Mouse (Mus musculus) CD4-positive, CD25-positive, alpha-beta regulatory T cell, adult 9 weeks (primary cell): ENCODE results near the gene Gp5. TPM values are rescaled to one million over a fixed set of nuclear protein-coding genes. Genes with fewer than 3 reads are reported as not detected.

Source experiments
- polyA plus RNA-seq: library from polyadenylated mRNA; unstranded; fragments of 100-300 nt; shearing (Covaris generic); gene quantifications from one replicate; pipeline ENCODE4 v1.2.1, GENCODE M21; 2017

Gp5 gene
- not detected for polyA plus RNA-seq

DNA sequence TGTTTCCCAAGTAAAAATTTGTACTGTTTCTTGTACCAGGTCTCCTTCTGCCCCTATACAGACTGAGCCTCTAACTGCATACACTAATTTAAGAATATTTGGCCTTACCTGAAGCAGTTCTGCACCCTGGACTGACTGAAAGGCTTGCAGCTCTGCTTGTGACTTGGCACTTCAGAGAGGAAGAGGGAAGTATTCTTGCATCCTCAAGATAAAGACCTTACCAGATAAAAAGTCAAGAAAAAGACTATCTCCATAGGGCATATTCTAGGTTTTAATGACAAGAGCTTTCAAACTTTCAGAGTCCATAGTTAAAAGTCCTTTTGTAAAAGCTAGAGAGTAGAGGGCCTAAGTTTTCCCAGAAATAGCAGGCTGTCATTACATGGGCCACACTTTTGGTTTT lies at the start of gene Gp5:
Gp5 (minus strand) TSS at position 133 of the 400 bp plus-strand sequence.

GRCm38 (mm10) chr16:30282844-30283495 lies 27.6 kb downstream of the Gp5 start, which contains the start of gene Lrrc15:
TSS of gene Lrrc15 (minus strand) at chr16:30283256.

GRCm38 (mm10) chr16:30267359-30267758 lies 43.2 kb downstream of the Gp5 start, which contains the start of gene Cpn2:
TSS of gene Cpn2 (minus strand) at chr16:30267499.

Other genes with a start within 250 kb of the Gp5 start
- gene Hes1, start 246.4 kb downstream of the Gp5 start, polyA plus RNA-seq = not detected
- gene Cpn2, start 43.3 kb downstream of the Gp5 start, polyA plus RNA-seq = not detected
- not detected for gene Lrrc15, start 27.5 kb downstream of the Gp5 start, polyA plus RNA-seq
- gene Atp13a3, start 95.2 kb upstream of the Gp5 start, polyA plus RNA-seq = 6.0 TPM
- gene Tmem44, start 240.1 kb upstream of the Gp5 start, polyA plus RNA-seq = 0.29 TPM